ENCODE assay signal across 16 mouse cellular contexts in genomic region chr3:81030311-81030710, GRCm38 (mm10).
"Had no signal": no experiment of that assay in that cellular context is flagged by ENCODE, and none has a peak within 500 bp of the region (broad histone marks: within the 10 kb centered on the region; RNA-seq: fewer than 3 reads in every experiment).

No protein-coding gene starts in this region.

- H3K4me2 ChIP-seq: liver, embryonic 13.5 days; midbrain, embryonic 12.5 days; midbrain, embryonic 15.5 days; neural tube, embryonic 13.5 days had no signal

- DNase-seq: kidney, adult 18-20 months; kidney, adult 9 months; kidney, postnatal 25 days; layer of hippocampus, adult 9-11 months; liver, embryonic 13.5 days; lung, adult 2 months; retina, postnatal 1 day; right cerebral cortex, postnatal 25 days; thymus, adult 2 months; thymus, postnatal 14 days had no signal

- H3K4me1 ChIP-seq: liver, embryonic 13.5 days; midbrain, embryonic 12.5 days; midbrain, embryonic 15.5 days had no signal

- H3K27me3 ChIP-seq: midbrain, embryonic 12.5 days; midbrain, embryonic 15.5 days; neural tube, embryonic 13.5 days had no signal

- H3K4me3 ChIP-seq: layer of hippocampus, adult 2 months; liver, embryonic 13.5 days; midbrain, embryonic 12.5 days; midbrain, embryonic 15.5 days; neural tube, embryonic 13.5 days had no signal

- H3K27ac ChIP-seq: layer of hippocampus, adult 2 months; liver, embryonic 13.5 days; macrophage; midbrain, embryonic 12.5 days; midbrain, embryonic 15.5 days; neural tube, embryonic 13.5 days; stomach, postnatal 0 days had no signal

- H3K36me3 ChIP-seq: liver, embryonic 13.5 days; midbrain, embryonic 12.5 days; midbrain, embryonic 15.5 days; neural tube, embryonic 13.5 days had no signal
